Mouse (Mus musculus) ES-E14 (cell line): ENCODE data around the gene Cbarp. TPM values are rescaled to one million over a fixed set of nuclear protein-coding genes. Genes with fewer than 3 reads are reported as not detected.

Experiments
- DNase-seq: peaks from one replicate; pipeline ENCODE4 v3.0.0-alpha.2; 2013; ENCODE audit warnings: low read depth, low spot score
- H3K27ac ChIP-seq: 2 replicates; pipeline ENCODE4 v1.5.1; 2012; ENCODE audit warnings: low read depth, mild to moderate bottlenecking, low read length, moderate library complexity, mixed read lengths; ENCODE audit not compliant: poor library complexity, insufficient read depth, severe bottlenecking
- H3K36me3 ChIP-seq: 2 replicates; pipeline ENCODE4 v1.6.1; 2012; ENCODE audit warnings: mild to moderate bottlenecking, low read length, moderate library complexity, mixed read lengths; ENCODE audit not compliant: control insufficient read depth, poor library complexity, insufficient read depth, severe bottlenecking
- H3K4me1 ChIP-seq, 2 experiments: fragments of 150-350 bp in 1 of 2; sonication (generic) in 1 of 2; 2 replicates each; pipeline ENCODE4 v1.6.1; 2012; ENCODE audit warnings: low read length in 2 of 2, mild to moderate bottlenecking in 1 of 2, mixed read lengths in 1 of 2; ENCODE audit not compliant: control insufficient read depth in 2 of 2, insufficient read depth in 2 of 2, poor library complexity in 1 of 2
- H3K4me3 ChIP-seq, 2 experiments: fragments of 150-350 bp in 1 of 2; sonication (generic) in 1 of 2; 2 replicates each; pipeline ENCODE4 v1.5.1; 2012; ENCODE audit warnings: low read length in 2 of 2, low read depth in 1 of 2, mild to moderate bottlenecking in 1 of 2, mixed read lengths in 1 of 2; ENCODE audit not compliant: insufficient read depth in 1 of 2, poor library complexity in 1 of 2, severe bottlenecking in 1 of 2
- H3K9ac ChIP-seq: 2 replicates; pipeline ENCODE4 v1.6.1; 2012; ENCODE audit warnings: low read depth, mild to moderate bottlenecking, low read length, mixed read lengths; ENCODE audit not compliant: poor library complexity, insufficient read depth, severe bottlenecking
- H3K9me3 ChIP-seq: fragments of 150-350 bp; sonication (generic); 2 replicates; pipeline ENCODE4 v1.6.1; 2012; ENCODE audit warnings: low read depth, mild to moderate bottlenecking, low read length; ENCODE audit not compliant: control insufficient read depth, insufficient read depth
- CHD2 ChIP-seq: IDR thresholded peaks from 2 replicates; pipeline ENCODE4 v1.6.1; 2014; ENCODE audit warnings: mild to moderate bottlenecking, low read depth, low read length, inconsistent platforms
- HCFC1 ChIP-seq: IDR thresholded peaks from 2 replicates; pipeline ENCODE4 v1.6.1; 2012; ENCODE audit warnings: low read length, inconsistent platforms, borderline replicate concordance; ENCODE audit not compliant: insufficient read depth
- MAFK ChIP-seq: IDR thresholded peaks from 2 replicates; pipeline ENCODE4 v1.6.1; 2014; ENCODE audit warnings: mild to moderate bottlenecking, low read depth, low read length, inconsistent platforms; ENCODE audit not compliant: insufficient read depth
- ZC3H11A ChIP-seq: IDR thresholded peaks from 2 replicates; pipeline ENCODE4 v1.6.1; 2012; ENCODE audit warnings: low read depth, mild to moderate bottlenecking, inconsistent platforms, low read length, borderline replicate concordance
- ZNF384 ChIP-seq: IDR thresholded peaks from 2 replicates; pipeline ENCODE4 v1.6.1; 2012; ENCODE audit warnings: low read depth, low read length, inconsistent platforms
- in situ Hi-C, 2 experiments: fragments of 600-800 bp; cut with MboI; formaldehyde crosslinking; loops; one replicate each; pipeline ENCODE4 v1.15.1; 2025; ENCODE audit warnings: low sequenced_read_pairs in 2 of 2, inconsistent platforms in 1 of 2; ENCODE audit not compliant: unreplicated experiment in 2 of 2
- total RNA-seq: library from RNA; depleted of rRNA; stranded (reverse); fragments of 300-350 nt; gene quantifications from 2 replicates; pipeline ENCODE4 v1.2.3, GENCODE M21; 2012

The Cbarp gene
- total RNA-seq, 1 experiment: 20.9 TPM

DNA sequence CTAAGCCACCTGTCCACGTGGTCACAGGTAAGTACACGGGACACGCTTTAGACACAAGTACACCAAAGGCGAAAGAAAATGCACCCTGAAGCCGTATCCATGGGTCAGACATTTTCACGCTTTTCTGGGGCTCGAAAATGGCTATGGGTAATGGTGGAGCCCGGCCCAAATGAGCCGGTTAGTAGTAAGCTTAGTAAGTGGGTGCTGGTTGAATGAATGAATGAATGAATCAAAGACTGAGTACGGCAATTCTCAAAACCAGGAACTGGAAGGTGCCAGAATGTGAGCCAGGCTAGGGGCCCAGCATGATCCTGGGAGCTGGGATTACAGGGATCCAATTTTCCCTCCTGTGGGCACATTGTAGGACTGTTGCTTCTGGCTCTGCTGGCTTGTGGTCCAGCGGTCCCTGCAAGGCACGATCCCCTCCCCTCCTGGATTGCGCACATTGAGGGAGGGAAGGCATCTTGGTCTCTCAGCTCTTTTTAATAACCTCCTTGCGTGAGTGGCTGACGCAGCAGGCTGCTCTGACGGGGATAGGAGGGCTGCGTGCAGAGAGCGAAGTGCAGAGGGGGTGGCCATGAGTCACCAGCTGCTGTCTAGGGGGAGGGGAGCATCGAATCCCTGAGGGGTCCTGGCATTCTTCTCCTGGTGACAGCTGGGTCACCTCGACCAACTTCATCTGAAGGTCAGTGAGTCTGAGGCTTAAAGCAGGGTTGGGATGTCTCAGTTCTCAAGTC, 24.9 kb upstream of the Cbarp start, which contains the start of gene Cirbp:
Cirbp (plus strand) TSS at position 594 of the 737 bp plus-strand sequence.
- H3K36me3 ChIP-seq: peaks cover 10% of the 10 kb centered on the region
- in situ Hi-C loops: no loop called here
- TF ChIP-seq MAFK (no peak), HCFC1 (no peak), ZC3H11A (no peak)
- peak within 1 kb of the TSS; percentile 20 to 44; a peak in 2 of 4 replicates for H3K4me3 ChIP-seq
- no peak within 1 kb of the TSS for H3K9ac ChIP-seq
- H3K4me1 ChIP-seq: peaks cover 11 to 38% of the 10 kb centered on the region in 2 experiments
- no peak for DNase-seq
- H3K27ac ChIP-seq: no peak within 1 kb of the TSS
- no peaks in the 10 kb centered on the region for H3K9me3 ChIP-seq

DNA sequence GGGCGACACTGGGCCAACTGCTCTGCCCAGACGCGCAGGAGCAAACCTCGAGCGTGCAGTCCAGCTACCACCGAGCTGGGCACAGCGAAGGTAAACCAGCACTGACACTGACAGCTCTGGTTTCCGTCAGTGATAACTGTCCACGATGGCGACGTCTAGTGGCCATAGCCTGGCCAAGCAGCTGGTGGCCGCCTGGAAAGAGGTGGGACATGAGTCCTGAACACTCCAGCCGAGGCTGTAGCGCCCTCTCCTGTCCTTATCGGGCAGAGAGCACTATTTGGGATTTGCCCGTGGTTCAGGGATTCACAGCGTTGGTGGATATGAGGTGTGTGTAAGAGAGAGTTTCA, 24.3 kb upstream of the Cbarp start:
- Histone ChIP-seq H3K9me3 (no peaks in the 10 kb centered on the region), H3K36me3 (peaks cover 4% of the 10 kb centered on the region), H3K27ac (no peak overlapping the region), H3K9ac (no peak overlapping the region), H3K4me3 (peak overlapping the region; percentile 20 to 44; a peak in 2 of 4 replicates), H3K4me1 (peaks cover 11 to 32% of the 10 kb centered on the region in 2 experiments)
- peak; percentile 85 for DNase-seq
- in situ Hi-C loops: no loop called here
- TF ChIP-seq ZC3H11A: peak; percentile 98
- TF ChIP-seq MAFK: 0 out of 2 replicates have a peak, but pooled peaks have one; percentile 9
- no peak for TF ChIP-seq CHD2
- TF ChIP-seq ZNF384: 0 out of 2 replicates have a peak, but pooled peaks have one; percentile 23
- TF ChIP-seq HCFC1: peak; percentile 69; the same call in 1 of the 2 replicates

DNA sequence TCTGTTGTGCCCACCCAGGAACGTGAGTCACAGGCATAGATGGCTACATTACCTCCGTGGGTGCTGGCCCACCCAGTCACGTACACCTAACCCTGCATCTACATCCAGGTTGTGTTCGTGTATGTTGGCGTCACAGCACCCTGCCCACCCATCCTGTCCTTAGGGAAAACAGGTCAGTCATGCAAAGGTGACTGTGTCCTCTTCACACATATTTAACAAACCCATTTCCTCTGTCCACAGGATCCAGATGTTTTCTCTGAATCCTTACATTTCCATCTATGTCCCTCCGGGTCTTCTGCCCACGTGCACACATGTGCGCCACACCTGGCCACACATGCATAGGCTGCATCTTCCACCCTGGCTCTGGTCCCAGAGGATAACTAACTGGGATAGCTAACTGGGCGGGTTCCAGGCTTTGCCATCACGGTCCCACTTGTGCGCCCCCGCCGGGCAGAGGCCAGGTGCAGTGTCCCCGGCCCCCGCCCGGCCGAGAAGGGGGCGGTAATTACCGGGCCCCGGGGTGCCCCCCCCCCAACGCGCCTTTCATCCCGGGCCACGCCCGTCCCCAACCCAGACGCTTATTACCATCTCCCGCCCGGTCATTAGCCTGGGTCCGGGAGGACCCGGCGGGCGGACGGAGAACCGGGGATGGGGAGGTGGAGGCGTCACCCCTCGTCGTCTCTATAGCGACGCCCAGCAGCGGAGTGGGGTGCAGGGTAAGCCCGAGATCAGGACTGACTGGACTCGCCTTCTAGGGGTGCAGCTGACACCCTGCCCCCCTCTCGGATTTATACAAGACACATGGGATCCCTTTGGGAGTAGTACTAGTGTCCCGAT, 23.7 kb upstream of the Cbarp start:
- H3K9me3 ChIP-seq: no peaks in the 10 kb centered on the region
- H3K36me3 ChIP-seq: no peaks in the 10 kb centered on the region
- no peak overlapping the region for H3K27ac ChIP-seq
- peak overlapping the region; percentile 20 to 44; a peak in 2 of 4 replicates for H3K4me3 ChIP-seq
- no peak for TF ChIP-seq MAFK
- TF ChIP-seq HCFC1: no peak
- TF ChIP-seq CHD2: no peak
- no peak for TF ChIP-seq ZC3H11A
- TF ChIP-seq ZNF384: no peak
- in situ Hi-C loops: no loop called here
- DNase-seq: no peak
- peaks cover 11 to 33% of the 10 kb centered on the region in 2 experiments for H3K4me1 ChIP-seq
- H3K9ac ChIP-seq: no peak overlapping the region

DNA sequence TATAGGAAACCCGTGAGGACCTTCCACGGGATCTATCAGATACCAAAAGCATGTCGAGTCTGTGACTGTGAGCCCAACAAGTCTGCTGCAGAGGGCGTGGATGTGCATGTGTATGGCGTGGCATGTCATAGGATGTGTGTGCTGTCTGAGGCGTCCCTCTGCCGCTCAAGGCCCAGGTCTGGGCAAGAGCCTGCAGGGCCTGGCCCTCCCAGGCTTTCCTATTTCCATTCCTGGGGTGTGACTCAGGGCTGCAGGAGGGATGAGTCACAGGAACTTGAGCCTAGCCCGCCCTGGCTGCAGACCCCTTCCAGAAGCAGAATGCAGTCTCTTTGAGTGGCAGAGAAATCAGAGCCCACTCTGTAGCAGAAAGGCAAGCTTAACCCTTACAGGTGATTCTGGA, 23.1 kb upstream of the Cbarp start:
- Histone ChIP-seq H3K4me3 (no peak overlapping the region), H3K9ac (no peak overlapping the region), H3K36me3 (no peaks in the 10 kb centered on the region), H3K4me1 (peaks cover 11 to 39% of the 10 kb centered on the region in 2 experiments), H3K9me3 (no peaks in the 10 kb centered on the region), H3K27ac (no peak overlapping the region)
- in situ Hi-C loops: no loop called here
- TF ChIP-seq ZC3H11A: no peak
- peak; percentile 53; the same call in 1 of the 2 replicates for TF ChIP-seq ZNF384
- no peak for DNase-seq
